Mouse (Mus musculus): Measurements from ENCODE around the gene Chst14. TPM values are rescaled to one million over a fixed set of nuclear protein-coding genes. Genes with fewer than 3 reads are reported as not detected.

Chst14 gene
- total and polyA plus RNA-seq, 3 experiments: 7.8 to 10.4 (median 8.2) TPM

DNA sequence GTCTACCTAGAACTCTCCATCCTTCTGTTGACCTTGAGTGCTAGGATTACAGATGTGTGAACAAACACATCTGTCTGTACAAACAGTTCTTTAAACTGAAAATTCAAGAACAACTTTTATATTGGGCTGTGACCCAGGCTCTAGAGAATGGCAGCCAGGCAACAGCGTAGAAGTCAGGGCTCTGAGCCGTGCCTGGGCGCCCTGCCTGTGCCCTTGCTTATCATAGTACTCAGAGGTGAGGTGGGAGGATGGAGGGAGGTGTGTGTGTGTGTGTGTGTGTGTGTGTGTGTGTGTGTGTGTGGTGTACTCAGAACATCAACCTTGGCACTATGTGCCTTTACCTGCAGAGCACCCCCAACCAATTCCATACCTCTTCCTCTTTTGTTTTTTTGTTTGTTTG is 18.5 kb upstream of the Chst14 start:
- H3K4me3 ChIP-seq: no peak overlapping the region
- 37% methylated on average over 3 of the region's 3 CpGs for WGBS
- H3K27me3 ChIP-seq (ENCODE audit: control insufficient read depth, insufficient read depth, low read length): no peaks in the 10 kb centered on the region
- peak in 1 of 2 experiments; percentile 60 for DNase-seq
- H3K4me1 ChIP-seq (ENCODE audit: control insufficient read depth, insufficient read depth, low read length): peaks cover 14% of the 10 kb centered on the region
- TF ChIP-seq CTCF (IDR thresholded peaks at IDR 0.05): no peak
- TF ChIP-seq POLR2A (IDR thresholded peaks at IDR 0.05; ENCODE audit: insufficient read depth, low read depth, low read length): no peak
- peak; percentile 49; the same call in 1 of the 2 replicates for TF ChIP-seq EP300 (IDR thresholded peaks at IDR 0.05; ENCODE audit: insufficient read depth, low read depth, low read length)
- peaks cover 1% of the 10 kb centered on the region for H3K79me2 ChIP-seq (replicated peaks; ENCODE audit: control insufficient read depth, insufficient read depth, low read length)
- intact Hi-C loops (cut with DNase I): no loop called here
- peak overlapping the region; percentile 8; the same call in 1 of the 2 replicates for H3K27ac ChIP-seq
- no peak overlapping the region for H3K9ac ChIP-seq (ENCODE audit: low read depth, low read length)
- no peaks in the 10 kb centered on the region for H3K36me3 ChIP-seq (ENCODE audit: control insufficient read depth, insufficient read depth, low read length)

DNA sequence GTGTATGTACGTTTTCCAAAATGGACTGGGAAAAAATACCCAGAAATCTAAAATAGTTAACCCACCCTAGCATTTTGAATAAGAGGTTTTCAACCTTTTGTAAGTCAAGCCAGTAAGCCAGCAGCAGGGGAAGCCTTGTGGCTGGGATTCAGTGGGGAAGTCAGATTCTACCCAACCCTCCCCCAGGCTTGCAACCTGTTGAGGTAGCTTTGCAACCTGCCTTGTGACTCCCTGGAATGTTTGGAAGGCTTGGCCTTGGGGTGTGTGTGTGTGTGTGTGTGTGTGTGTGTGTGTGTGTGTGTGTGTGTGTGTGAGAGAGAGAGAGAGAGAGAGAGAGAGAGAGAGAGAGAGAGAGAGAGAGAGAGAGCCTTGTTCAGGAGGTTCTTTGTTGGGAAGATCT is 17.1 kb upstream of the Chst14 start:
- TF ChIP-seq POLR2A (IDR thresholded peaks at IDR 0.05; ENCODE audit: insufficient read depth, low read depth, low read length): no peak
- no peak for TF ChIP-seq CTCF (IDR thresholded peaks at IDR 0.05)
- TF ChIP-seq EP300 (IDR thresholded peaks at IDR 0.05; ENCODE audit: insufficient read depth, low read depth, low read length): no peak
- Histone ChIP-seq H3K9ac (ENCODE audit: low read depth, low read length) (no peak overlapping the region), H3K36me3 (ENCODE audit: control insufficient read depth, insufficient read depth, low read length) (no peaks in the 10 kb centered on the region), H3K79me2 (replicated peaks; ENCODE audit: control insufficient read depth, insufficient read depth, low read length) (peaks cover 1% of the 10 kb centered on the region), H3K27me3 (ENCODE audit: control insufficient read depth, insufficient read depth, low read length) (no peaks in the 10 kb centered on the region), H3K4me1 (ENCODE audit: control insufficient read depth, insufficient read depth, low read length) (peaks cover 8% of the 10 kb centered on the region), H3K27ac (no peak overlapping the region), H3K4me3 (no peak overlapping the region)
- intact Hi-C loops (cut with DNase I): no loop called here
- DNase-seq: no peak
- 91% methylated on average over 1 of the region's 1 CpGs for WGBS

DNA sequence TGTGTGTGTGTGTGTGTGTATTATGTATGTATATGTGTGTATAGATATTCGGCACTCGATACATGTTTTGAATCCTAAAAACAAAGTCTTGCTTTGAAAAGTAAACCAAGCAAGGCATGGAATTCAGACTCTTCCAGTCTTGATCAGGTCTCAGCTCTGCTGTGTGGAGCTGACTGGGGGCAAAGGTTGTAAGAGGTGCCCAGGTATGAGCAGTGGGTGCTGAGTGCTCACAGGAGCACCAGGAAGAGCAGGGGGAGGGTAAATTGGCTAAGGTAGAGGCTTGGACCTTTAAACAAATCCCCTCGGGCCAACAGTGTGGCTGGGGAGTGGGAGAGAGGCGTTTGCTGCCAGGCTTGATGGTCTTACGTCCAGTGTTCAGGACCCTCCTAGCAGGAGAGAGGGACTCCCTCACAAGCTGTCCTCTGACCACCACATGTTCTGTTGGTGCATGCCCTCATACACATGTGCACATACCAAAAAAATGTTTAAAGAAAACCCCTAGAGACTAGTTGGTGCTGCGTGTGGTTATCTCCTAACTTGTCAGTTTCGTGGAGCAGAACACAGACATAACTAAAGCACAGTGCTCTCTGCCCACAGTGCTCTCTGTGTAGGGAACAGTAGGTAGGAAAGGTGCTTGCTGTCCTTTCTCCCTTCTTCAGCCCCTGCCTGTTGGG is 15.6 kb upstream of the Chst14 start:
- no peak for DNase-seq
- intact Hi-C loops (cut with DNase I): no loop called here
- WGBS: 82% methylated on average over 7 of the region's 7 CpGs

DNA sequence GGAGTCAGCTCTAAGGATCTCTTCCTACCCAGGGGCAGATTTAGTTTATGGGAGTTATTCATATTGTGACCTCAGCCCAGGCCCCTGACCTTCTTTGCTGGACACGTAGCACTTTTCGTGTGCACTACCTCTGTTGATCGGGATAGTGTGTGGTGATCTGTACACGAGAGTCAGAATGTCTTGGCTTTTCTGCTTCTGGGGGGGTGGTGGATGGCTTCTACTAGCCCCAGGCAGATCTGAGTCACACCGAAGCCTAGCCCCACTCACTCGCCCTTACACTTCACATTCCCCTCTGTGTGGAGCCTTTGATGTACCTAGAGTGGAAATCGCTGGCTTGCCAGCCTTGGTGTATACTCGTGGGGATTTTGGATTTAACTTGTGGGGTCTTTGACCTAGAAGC is 13.6 kb upstream of the Chst14 start:
- no peak overlapping the region for H3K27ac ChIP-seq
- H3K36me3 ChIP-seq (ENCODE audit: control insufficient read depth, insufficient read depth, low read length): no peaks in the 10 kb centered on the region
- intact Hi-C loops (cut with DNase I): no loop called here
- peaks cover 11% of the 10 kb centered on the region for H3K4me1 ChIP-seq (ENCODE audit: control insufficient read depth, insufficient read depth, low read length)
- H3K4me3 ChIP-seq: no peak overlapping the region
- H3K9ac ChIP-seq (ENCODE audit: low read depth, low read length): no peak overlapping the region
- no peak for TF ChIP-seq CTCF (IDR thresholded peaks at IDR 0.05)
- no peak for DNase-seq
- 80% methylated on average over 8 of the region's 8 CpGs for WGBS
- no peaks in the 10 kb centered on the region for H3K27me3 ChIP-seq (ENCODE audit: control insufficient read depth, insufficient read depth, low read length)
- H3K79me2 ChIP-seq (replicated peaks; ENCODE audit: control insufficient read depth, insufficient read depth, low read length): peaks cover 2% of the 10 kb centered on the region

More for the DNA sequence above, 15.6 kb upstream of the Chst14 start:
- H3K27ac ChIP-seq: no peak overlapping the region
- no peaks in the 10 kb centered on the region for H3K36me3 ChIP-seq (ENCODE audit: control insufficient read depth, insufficient read depth, low read length)
- TF ChIP-seq POLR2A (IDR thresholded peaks at IDR 0.05; ENCODE audit: insufficient read depth, low read depth, low read length) (no peak), CTCF (IDR thresholded peaks at IDR 0.05) (no peak), EP300 (IDR thresholded peaks at IDR 0.05; ENCODE audit: insufficient read depth, low read depth, low read length) (no peak)
- H3K27me3 ChIP-seq (ENCODE audit: control insufficient read depth, insufficient read depth, low read length): no peaks in the 10 kb centered on the region
- H3K4me1 ChIP-seq (ENCODE audit: control insufficient read depth, insufficient read depth, low read length): peaks cover 12% of the 10 kb centered on the region
- H3K4me3 ChIP-seq: no peak overlapping the region
- no peak overlapping the region for H3K9ac ChIP-seq (ENCODE audit: low read depth, low read length)
- H3K79me2 ChIP-seq (replicated peaks; ENCODE audit: control insufficient read depth, insufficient read depth, low read length): peaks cover 1% of the 10 kb centered on the region

DNA sequence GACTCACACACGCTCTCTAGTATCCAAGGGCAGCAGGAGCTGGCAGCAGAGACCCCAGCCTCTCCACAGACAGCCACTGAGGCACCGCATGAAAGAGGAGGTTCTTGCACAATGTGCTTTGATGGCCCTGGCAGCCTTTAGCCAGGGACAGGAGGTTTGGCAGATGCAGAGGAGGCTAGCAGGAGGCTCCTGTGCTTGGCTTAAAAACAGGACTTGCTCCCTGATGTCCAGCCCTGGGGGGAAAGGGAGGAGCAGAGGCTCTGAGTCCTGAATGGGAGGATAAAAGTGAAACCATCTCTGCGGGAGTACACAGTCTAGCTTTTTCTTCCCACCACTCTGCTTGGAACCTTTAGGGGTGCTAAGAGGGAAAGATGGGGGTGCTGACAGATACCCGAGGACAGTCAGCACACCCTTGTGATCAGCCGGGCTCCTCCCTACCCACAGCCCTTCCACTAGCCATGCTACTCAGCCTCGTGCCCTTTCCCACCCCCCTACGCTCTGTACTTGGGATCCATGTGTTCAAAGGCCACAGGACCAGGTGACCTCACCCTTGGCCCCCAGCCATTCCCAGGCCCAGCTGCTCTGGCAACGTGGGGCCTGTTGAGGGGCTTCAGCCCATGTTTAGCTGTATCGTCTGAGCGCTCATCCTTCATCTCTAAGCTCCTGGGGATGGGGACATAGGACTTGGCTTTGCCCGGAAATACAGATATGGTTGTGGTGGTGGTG is 12.6 kb upstream of the Chst14 start:
- Histone ChIP-seq H3K27ac (no peak overlapping the region; the same call in 1 of the 2 replicates), H3K4me1 (ENCODE audit: control insufficient read depth, insufficient read depth, low read length) (peaks cover 11% of the 10 kb centered on the region), H3K79me2 (replicated peaks; ENCODE audit: control insufficient read depth, insufficient read depth, low read length) (peaks cover 2% of the 10 kb centered on the region), H3K9ac (ENCODE audit: low read depth, low read length) (peak overlapping the region; percentile 15), H3K27me3 (ENCODE audit: control insufficient read depth, insufficient read depth, low read length) (no peaks in the 10 kb centered on the region), H3K4me3 (no peak overlapping the region), H3K36me3 (ENCODE audit: control insufficient read depth, insufficient read depth, low read length) (no peaks in the 10 kb centered on the region)
- no peak for DNase-seq
- intact Hi-C loops (cut with DNase I): no loop called here
- no peak for TF ChIP-seq POLR2A (IDR thresholded peaks at IDR 0.05; ENCODE audit: insufficient read depth, low read depth, low read length)
- 47% methylated on average over 11 of the region's 11 CpGs for WGBS

DNA sequence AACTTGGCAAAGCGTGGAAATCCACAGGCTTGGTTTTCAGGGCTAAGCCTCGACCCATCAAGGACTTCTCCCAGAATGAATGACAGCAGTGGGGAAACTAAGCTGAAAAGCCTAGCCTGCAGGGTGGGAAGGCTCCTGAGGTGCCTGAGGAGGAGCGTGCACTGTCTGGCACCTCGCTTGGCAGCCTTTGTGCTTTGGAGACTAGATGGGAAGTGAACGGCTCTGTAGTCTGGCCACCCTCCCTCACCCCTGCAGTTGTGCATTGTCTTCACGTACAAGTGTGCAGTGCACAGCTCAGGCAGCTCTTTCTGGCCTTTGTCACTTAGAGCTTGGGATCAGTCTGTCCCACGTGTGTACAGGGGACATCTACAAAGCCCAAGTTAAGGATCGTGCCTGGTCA is 11.6 kb upstream of the Chst14 start:
- Histone ChIP-seq H3K9ac (ENCODE audit: low read depth, low read length) (no peak overlapping the region), H3K4me1 (ENCODE audit: control insufficient read depth, insufficient read depth, low read length) (peaks cover 11% of the 10 kb centered on the region), H3K79me2 (replicated peaks; ENCODE audit: control insufficient read depth, insufficient read depth, low read length) (peaks cover 2% of the 10 kb centered on the region), H3K4me3 (no peak overlapping the region), H3K27ac (no peak overlapping the region), H3K36me3 (ENCODE audit: control insufficient read depth, insufficient read depth, low read length) (no peaks in the 10 kb centered on the region), H3K27me3 (ENCODE audit: control insufficient read depth, insufficient read depth, low read length) (no peaks in the 10 kb centered on the region)
- TF ChIP-seq CTCF (IDR thresholded peaks at IDR 0.05) (no peak), EP300 (IDR thresholded peaks at IDR 0.05; ENCODE audit: insufficient read depth, low read depth, low read length) (no peak), POLR2A (IDR thresholded peaks at IDR 0.05; ENCODE audit: insufficient read depth, low read depth, low read length) (no peak)
- intact Hi-C loops (cut with DNase I): no loop called here
- DNase-seq: no peak
- 44% methylated on average over 8 of the region's 8 CpGs for WGBS

Data from heart, adult 2 months (tissue).